Mouse (Mus musculus): ENCODE measurements around the gene Rnf43.

Gene Rnf43

DNA sequence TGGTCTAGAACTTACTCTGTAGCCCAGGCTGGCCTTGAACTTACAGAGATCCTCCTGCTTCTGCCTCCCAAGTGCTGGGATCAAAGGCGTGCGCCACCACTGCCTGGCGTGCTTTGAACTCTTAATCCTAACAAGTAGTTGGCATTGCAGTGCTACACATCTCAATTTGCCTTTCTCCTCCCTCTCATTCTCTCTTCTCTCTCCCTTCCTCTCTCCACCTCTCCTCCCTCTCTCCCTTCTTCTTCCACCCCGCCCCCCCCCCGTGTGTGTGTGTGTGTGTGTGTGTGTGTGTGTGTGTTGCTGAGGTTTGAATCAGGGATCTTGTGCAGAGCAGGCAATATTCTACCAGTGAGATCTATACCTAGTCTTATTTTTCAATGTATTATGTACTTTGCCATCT, 84.8 kb downstream of the Rnf43 start:
- DNase-seq (ENCODE audit: low read depth), result no peak

DNA sequence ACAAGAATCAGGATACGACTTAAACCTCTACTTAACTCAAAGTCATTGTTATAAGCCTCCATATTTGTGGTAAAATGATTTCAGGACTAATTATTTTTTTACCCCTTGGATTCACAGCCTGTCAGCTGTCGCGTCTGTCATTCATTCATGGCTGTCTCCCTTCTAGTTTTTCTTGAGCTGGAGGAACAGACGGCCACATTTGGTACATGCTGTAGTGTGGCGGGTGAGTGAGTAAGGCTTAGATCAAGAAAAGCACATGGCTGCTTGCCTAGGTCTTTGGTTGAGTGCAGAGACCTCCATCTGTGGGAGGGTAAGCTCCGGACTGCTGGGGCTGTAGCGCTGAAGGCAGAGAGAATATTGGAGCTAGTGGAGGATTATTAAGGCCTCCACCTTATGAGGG, 85.2 kb downstream of the Rnf43 start:
- no peak for DNase-seq (ENCODE audit: low read depth)

DNA sequence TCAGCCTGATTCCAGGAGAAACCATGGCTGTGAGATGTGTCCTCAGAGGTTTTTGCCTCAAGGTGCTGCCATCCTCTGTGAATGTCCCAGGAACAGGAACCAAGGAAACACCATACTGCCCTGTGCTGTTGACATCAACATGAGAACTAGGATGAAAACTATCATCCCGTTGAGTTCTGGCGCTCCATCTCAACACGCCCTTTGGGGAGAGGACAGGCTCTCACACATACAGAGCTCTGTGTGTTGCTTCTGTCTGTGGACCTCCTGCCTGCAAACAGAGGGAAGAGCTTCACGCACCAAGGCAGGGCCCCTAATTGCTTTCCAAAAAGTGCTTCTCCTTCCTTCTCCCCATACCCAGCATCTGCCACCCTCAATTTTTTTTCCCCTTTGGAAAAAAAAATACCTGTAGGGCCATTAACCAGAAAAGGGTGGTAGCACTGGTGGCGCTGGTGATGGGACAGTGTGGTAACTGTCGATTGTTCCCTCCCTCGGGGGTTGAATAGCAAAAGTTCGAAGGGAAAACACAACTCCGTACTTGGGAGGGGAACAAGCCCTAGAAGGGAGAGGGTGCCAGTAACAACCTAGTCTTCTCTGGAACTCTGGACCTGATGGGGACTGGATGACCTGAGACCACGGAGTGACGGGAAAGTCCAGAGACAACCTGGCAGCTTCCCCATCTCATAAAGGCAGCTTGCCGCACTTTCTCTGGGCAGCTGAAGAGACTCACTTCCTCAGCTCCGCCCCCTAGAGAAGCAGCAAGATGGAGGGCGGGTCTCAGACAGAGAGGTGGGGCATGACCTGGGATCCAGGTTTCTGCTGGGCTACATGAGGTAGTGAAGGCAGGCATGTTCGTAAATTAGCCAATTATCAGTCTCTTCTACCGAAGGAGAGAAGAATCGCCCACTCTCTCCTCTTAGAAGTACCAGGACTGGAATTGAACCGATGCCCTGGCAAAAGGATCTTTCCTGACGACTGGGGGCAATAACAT, 85.9 kb downstream of the Rnf43 start:
- no peak for DNase-seq (ENCODE audit: low read depth)

DNA sequence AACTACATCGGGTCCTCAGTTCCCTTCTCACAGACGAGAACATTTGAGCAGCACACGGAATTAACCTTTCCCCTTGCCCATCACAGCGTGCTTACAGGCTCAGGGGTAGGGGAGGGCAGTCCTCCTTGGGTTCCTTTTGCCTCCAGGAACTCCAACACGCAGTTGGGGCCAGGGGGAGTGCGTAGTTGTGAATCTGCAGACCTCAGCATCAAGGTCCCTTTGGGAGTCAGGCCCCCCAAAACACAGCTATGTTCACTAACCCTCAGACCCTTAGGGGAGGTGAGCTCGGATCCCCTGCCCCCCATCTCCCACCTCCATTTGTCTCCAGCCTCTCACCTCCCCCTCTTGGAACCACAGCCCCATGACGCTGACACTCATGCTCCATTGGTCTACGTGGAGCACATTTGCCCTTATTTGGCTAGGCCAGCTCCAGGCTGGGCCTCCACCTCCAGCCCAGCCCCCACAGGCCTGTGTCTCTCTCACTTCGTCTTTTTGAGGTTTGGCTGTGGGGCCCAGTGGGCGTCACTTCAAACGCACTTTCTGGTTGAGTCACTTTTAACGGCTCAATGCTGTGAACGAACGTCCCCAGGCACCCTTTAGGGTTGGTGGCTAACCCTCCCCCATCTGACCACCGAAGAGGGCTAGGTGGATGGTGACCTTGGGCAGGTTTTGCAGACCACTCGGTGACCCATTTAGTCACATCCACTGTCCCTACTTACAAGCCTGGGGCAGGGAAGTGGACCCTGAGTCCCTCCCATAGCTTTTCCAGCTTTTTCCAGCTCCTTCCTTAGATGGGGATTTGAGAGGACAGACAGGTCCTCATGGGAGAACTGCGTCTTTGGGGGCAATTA, 86.9 kb downstream of the Rnf43 start:
- DNase-seq (ENCODE audit: low read depth), result no peak

DNA sequence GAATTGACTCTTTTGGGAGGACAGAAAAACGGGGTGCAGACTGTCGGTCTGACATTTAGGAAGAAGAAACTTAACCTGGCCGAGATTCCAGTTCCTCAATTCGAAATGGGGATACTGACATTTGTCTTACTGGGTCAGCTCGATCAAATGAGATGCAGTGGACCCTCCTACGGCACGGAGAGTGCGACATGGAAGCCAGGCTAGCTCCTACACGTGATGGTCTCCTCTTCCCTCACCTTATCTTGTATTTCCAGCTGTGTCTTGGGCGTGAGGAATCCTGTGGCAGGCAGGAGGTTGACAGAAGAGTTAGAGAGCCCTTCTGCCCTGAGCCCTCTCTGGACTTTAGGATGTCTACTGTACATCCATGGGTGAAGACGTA, 87.5 kb downstream of the Rnf43 start:
- no peak for DNase-seq (ENCODE audit: low read depth)

DNA sequence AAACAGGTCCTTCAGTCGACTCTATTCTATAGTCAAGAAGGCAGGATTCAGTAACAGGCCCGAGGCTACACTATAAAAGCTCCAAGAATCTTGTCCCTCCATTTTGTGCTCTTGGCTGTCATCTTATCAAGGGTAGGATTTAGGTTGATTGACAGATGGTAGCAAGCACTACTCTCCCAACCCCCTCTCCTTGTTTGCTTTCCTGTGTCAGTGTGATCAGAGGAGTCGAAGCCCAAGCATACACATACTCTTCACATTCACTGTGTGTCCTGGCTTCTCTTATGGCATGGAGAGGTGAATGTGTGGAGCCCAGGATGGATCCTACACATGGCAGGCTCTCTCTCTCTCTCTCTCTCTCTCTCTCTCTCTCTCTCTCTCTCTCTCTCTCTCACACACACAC, 88.0 kb downstream of the Rnf43 start:
- no peak for DNase-seq (ENCODE audit: low read depth)

DNA sequence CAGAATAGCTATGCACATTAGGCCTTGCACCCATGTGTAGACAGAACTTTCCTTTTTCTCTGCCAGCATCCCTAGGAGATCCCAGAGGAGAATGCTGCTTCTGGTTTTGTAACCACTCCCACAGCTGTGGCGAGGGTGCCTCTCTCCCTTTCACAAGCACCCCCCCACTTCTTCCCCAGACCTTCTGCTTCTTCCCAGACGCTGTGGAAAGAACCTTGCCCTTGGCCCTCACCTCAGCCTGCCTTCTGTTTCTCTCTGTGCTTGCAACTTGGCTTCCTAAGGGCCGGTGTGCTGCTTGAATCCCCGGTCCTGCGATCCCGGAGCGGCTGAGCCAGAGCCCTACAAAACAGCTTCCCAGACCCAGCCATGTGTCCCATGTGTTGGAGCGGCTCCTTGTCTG, 88.5 kb downstream of the Rnf43 start:
- no peak for DNase-seq (ENCODE audit: low read depth)

DNA sequence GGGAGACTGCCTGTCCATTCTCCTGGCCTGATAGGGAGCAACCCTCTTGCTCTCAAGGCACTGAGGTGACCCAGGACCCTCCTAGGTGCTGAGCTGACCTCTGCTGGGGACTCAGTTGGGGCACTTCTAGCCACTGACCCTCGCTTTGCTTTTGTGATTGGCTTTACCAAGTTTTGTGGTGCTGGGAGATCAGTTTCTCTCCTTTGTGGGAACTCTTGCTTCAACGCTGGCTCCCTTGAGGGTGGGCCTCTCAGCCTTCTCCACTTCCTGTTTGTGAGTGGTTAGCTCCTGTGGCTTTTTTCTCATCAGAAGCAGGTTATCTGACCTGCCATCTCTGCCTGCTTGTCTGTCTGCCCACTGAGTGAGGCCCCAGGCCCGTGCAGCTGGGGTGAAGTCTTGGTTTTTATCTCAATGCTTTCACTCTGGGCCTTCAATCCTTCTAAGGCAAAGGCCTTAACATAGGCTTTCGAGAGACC, 89.0 kb downstream of the Rnf43 start:
- DNase-seq (ENCODE audit: low read depth), result no peak

DNA sequence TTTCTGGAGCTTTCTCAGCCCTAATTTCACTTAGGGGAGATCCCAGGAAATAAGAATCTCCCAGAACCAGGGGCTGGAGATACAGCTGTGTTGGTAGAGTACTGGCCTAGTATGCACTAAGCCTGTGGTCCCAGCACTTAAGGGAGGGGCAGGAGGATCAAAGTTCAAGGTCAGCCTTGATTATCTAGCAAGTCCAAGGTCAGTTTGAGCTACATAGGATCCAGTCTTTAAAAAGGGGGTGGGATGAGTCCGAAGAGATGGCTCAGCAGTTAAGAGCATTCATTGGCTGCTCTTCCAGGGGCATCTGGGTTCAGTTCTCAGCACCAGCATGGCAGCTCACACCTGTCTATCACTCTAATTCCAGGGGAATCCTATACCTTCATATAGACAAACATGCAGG, 89.8 kb downstream of the Rnf43 start:
- no peak for DNase-seq (ENCODE audit: low read depth)

DNA sequence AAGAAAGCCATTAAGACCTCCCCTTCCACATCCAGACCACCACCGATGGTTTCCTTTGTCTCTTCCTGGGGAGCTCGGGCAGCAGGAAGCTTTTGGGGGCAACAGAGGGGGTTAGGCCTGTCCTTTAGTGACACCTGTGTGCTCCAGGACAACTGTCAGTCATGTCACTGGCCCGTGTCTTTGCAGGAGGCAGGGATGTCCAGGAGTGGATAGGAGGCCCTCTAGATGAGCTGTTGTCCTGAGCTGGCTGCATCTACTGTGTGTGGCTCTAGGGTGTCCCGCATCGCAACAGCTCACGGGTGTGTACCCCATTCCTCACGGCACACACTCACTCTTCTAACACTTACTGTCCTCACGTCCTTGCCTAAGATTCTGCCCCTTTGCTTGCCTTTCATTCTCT, 90.7 kb downstream of the Rnf43 start:
- DNase-seq (ENCODE audit: low read depth), result no peak

DNA sequence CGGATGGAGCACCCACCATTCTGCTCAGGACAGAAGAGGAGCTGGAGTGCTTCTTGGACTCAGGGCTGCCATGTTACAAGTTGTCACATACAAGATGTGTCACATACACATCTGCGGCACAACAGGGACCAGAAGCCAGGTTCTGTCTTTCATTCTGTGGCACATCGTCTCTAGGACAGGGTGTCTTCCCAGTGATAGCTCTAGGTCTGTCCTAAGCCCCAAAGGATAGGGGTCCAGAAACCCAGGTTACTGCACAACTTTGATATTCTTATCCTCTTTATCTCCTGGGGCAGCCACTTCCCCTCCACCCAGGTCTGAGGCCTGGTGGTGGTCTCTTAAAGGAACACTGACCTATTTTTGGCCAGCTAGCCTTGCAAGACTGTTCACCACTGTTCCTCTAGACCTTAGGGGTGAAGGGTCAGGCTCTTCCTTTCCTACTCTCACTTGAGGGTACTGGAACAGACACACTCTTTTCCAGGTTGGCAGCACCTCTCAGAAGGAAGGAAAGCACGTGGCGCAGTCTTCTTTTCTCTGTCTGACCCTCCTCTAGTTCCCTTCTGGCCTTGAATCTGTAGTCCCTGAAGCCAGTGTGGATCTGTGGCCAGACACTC, 91.5 kb downstream of the Rnf43 start:
- no peak for DNase-seq (ENCODE audit: low read depth)

DNA sequence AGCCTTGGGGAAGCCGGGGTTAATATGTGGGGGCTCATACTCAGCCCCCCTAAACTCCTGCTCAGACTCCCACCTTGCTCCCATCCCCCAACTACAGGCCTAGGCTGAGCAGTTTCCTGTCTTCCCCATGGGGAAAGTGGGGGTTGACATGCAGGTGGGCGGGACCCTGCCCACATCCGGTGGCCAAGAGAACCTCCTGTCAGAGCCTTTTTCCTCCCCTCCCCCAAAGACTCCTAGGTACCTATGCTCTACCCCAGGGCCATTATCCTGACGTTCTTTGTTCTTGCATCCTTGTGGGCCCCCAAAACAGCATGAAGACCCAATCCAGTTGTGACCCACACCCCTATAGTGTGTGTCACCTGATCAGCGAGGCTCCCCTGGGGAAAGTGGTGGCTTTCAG, 92.1 kb downstream of the Rnf43 start:
- DNase-seq (ENCODE audit: low read depth), result no peak

DNA sequence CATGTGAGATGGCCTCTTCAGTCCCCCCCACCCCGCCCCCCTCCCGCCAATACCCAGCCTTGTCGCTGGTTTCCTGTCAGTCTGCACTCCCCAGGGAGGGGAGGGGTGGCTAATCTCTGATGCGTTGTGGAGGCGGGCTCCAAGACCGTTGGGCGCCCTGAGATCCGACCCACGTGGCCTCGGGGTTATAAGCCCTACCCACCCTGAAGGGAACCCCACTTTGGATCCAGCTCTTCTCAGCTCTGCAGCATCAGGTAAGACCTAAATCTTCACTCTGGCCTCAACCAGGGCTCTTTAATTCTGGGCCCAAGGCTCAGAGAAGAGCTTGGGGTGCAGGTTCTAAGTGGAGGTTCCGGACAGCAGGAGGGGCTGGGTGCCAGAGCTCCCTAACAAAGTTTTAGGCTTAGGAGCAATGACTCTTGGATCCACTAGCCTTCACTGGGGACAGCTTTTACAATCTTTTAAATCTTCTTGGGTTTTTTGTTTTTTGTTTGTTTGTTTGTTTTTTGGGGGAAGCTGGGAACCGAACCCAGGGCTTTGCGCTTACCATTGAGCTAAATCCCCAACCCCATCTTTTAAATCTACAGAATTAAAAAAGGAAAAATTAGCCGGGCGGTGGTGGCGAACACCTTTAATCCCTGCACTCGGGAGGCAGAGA, 93.0 kb downstream of the Rnf43 start:
- DNase-seq (ENCODE audit: low read depth), result no peak

DNA sequence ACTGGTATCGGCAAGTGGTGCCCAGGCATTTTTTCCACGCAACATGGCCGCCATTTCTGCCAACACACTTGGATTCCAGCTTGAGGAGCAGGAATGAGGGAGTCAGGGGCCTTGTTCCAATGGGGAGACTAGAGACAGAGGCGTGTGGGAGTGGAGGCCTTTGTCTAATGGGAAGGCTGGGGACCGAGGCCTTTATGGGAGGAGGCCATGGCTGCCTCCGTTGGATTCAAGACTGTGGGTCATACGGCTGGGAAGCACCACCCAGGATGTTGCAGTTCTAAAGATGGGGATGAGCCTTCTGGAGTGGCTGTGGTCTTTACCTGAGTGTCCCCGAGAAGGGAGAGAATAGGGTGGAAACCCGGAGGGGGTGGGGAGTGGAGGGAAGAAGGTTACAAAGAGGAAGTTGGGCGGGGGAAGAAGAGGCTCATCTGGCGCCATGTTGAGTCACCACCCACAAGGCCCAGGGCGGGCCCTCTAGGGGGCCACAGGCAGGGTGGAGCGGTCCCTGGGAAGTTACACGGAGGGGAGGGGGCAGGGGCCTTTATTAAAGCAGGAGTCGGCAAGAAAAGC, 93.8 kb downstream of the Rnf43 start:
- DNase-seq (ENCODE audit: low read depth), result no peak

DNA sequence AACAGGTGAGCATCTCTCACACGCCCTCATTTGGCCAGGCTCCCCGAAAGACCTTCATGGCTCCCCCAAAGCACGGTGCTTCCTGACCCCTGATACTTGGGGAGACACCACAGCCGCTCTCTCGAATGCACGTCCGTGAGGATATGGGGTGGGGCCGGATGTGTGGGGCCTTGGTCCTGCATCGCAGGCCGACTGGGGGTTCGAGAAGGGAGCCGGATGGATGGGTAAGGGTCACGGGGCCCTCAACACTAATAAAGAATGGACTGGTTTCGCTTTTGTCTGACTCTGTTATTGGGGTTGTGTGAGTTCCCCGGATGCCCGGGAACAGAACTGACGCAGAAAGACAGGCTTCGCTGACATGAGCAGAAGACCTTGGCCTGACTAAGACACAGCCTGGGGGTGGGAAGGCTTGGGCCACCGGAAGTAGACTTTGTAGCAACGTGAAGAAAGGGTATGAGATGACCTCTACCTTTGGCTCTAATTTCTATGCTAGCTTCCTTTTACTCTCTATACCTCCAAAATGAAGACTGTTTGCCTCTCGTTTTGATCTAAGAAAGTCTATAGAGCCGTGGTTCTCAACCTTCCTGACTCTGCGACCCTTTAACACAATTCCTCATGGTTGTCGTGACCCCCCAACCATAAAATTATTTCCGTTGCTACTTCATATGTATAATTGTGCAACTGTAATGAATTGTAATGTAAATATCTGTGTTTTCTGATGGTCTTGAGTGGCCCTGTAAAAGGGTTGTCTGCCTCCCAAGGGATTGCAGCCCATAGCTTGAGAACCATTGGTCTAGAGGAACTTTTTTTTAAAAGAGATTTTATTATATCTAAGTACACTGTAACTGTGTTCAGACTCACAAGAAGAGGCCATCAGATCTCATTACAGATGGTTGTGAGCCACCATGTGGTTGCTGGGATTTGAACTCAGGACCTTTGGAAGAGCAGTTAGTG, 94.8 kb downstream of the Rnf43 start:
- DNase-seq (ENCODE audit: low read depth), result no peak

DNA sequence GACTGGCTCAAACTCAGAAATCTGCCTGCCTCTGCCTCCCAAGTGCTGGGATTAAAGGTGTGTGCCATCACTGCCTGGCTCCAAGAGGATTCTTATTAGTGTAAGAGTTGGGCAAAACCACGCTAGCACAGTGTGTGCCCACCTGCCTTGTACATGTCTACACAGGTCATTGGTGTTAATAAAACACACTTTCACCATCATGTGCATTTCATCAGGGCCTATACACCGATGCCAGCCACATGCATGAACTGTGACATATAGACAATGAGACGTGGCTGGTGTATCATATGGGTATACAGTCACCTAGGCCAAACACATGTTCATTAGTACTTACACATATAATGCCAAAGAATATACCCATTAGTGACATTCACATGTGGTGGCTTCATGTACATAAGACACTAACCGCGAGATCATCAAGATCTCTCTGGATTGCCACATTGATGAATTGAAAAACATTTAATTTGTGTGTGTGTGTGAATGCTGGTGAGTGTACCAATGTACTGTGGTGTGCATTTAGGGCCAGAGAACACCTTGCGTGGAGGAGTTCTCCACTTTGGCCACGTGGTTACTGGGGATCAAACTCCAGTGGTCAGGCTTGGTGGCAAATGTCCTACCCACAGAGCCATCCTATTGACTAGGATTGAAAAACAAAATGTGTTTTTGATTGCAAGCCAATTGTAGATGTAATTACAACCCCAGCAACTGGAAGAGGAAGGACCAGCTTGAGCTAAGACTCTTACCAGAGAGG, 95.8 kb downstream of the Rnf43 start:
- DNase-seq (ENCODE audit: low read depth), result no peak

DNA sequence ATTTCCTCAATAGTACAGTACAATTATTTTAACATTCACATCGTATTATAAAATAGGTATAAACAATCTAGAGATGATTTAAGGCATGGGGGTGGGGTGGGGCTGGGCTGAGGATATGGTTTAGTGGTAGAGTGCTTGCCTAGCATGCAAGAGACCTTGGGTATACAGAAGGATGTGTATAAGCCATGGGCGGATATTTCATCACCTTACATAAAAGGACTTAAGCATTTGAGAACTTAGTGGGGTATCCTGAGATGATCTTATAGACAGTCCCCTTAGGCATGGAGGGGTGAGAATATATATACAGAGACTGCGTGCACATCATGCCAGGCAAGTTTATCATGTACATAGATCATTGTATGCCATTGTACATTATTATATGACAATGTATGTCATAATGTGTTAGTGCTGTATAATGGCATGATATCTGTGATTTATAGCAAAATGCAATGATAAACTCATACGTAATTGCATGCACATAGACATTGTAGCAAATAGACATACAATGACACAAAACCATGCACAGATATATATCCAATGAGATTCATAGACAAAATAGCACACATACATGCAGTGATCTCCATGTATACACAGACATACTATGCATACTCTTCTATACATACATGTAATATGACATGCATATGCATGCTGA, 96.6 kb downstream of the Rnf43 start:
- no peak for DNase-seq (ENCODE audit: low read depth)

DNA sequence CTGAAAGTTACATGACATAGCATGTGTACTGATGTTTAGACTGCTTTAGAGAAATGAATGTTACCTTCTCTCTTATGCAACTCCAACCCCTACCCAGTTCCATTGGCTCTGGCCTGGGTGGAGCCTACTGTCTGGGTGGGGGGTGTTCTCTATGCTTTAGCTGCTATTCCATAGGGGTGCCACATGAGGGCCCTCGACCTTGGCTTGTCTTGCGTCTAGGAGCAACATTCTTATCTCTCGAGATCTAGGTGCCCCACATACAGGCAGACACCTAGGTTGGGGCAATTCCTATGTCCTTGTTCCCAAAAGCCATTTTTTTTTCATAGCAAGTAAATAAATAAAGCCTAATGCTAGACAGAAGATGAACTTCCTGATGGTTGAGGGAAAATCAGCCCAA, 97.1 kb downstream of the Rnf43 start:
- no peak for DNase-seq (ENCODE audit: low read depth)

All from fibroblast of lung, adult 2 months (primary cell).